Mouse (Mus musculus) lung, embryonic 16.5 days (tissue): ENCODE results near the gene Nfasc. TPM values are rescaled to one million over a fixed set of nuclear protein-coding genes. Genes with fewer than 3 reads are reported as not detected.

ENCODE experiments used
- ATAC-seq: fragments of 200-750 bp; cut with Nextera tagmentation; 2 replicates; pipeline ENCODE4 v1.8.0; 2017; ENCODE audit warnings: low read depth, mild to moderate bottlenecking, moderate library complexity
- H3K27ac ChIP-seq: fragments of 300-500 bp; sonication (generic); 2 replicates; pipeline ENCODE4 v1.5.1; 2014; ENCODE audit warnings: mild to moderate bottlenecking, control low read depth, low read length
- H3K27me3 ChIP-seq: fragments of 300-500 bp; sonication (generic); 2 replicates; pipeline ENCODE4 v1.6.1; 2014; ENCODE audit warnings: low read depth, low read length, mixed read lengths; ENCODE audit not compliant: control insufficient read depth, insufficient read depth
- H3K36me3 ChIP-seq: fragments of 300-500 bp; sonication (generic); 2 replicates; pipeline ENCODE4 v1.6.1; 2014; ENCODE audit warnings: low read length; ENCODE audit not compliant: control insufficient read depth, insufficient read depth
- H3K4me1 ChIP-seq: fragments of 300-500 bp; sonication (generic); replicated peaks from 2 replicates; pipeline ENCODE4 v1.6.1; 2014; ENCODE audit warnings: low read length, mixed read lengths; ENCODE audit not compliant: control insufficient read depth, insufficient read depth
- H3K4me2 ChIP-seq: fragments of 300-500 bp; sonication (generic); 2 replicates; pipeline ENCODE4 v1.6.1; 2014; ENCODE audit warnings: low read depth, low read length, control low read depth
- H3K4me3 ChIP-seq: fragments of 300-500 bp; sonication (generic); 2 replicates; pipeline ENCODE4 v1.5.1; 2014; ENCODE audit warnings: mild to moderate bottlenecking, low read length, control low read depth
- H3K9ac ChIP-seq: fragments of 300-500 bp; sonication (generic); 2 replicates; pipeline ENCODE4 v1.6.1; 2014; ENCODE audit warnings: low read length, control low read depth
- H3K9me3 ChIP-seq: fragments of 300-500 bp; sonication (generic); 2 replicates; pipeline ENCODE4 v1.6.1; 2016; ENCODE audit warnings: low read length; ENCODE audit not compliant: control insufficient read depth
- WGBS: fragments of 180-500 bp; shearing (Covaris S2); extraction: QIAGEN DNeasy Blood & Tissue Kit; methylation state at CpG from one replicate; pipeline ENCODE4 v1.1.7; 2014; 5-methylcytosine and 5-hydroxymethylcytosine counted together
- polyA plus RNA-seq: library from polyadenylated mRNA; unstranded; fragments of >200 nt; fragmentation: Nextera tagmentation; extraction: Ambion mirVana; gene quantifications from 2 replicates; pipeline ENCODE4 v1.2.1, GENCODE M21; 2015

Gene Nfasc
- polyA plus RNA-seq, 1 experiment from 2014 or later: 0.18 TPM

GRCm38 (mm10) chr1:132516776-132517175 lies 224.8 kb downstream of the Nfasc start:
- Histone ChIP-seq H3K36me3 (no peaks in the 10 kb centered on the region), H3K9ac (no peak overlapping the region), H3K4me3 (no peak overlapping the region), H3K4me2 (no peak overlapping the region), H3K27me3 (no peaks in the 10 kb centered on the region; the same call in 1 of the 2 replicates), H3K4me1 (peaks cover 2% of the 10 kb centered on the region; the same call in 1 of the 2 replicates), H3K9me3 (no peaks in the 10 kb centered on the region), H3K27ac (no peak overlapping the region)
- no peak for ATAC-seq
- 87% methylated on average over 11 of the region's 11 CpGs for whole genome bisulfite sequencing

GRCm38 (mm10) chr1:132515339-132515738 lies 226.3 kb downstream of the Nfasc start:
- no peaks in the 10 kb centered on the region for H3K9me3 ChIP-seq
- peaks cover 8% of the 10 kb centered on the region; the same call in 1 of the 2 replicates for H3K4me1 ChIP-seq
- no peak overlapping the region for H3K9ac ChIP-seq
- no peak overlapping the region for H3K27ac ChIP-seq
- ATAC-seq: no peak
- H3K4me3 ChIP-seq: no peak overlapping the region
- no peak overlapping the region for H3K4me2 ChIP-seq
- H3K36me3 ChIP-seq: no peaks in the 10 kb centered on the region
- H3K27me3 ChIP-seq: no peaks in the 10 kb centered on the region; the same call in 1 of the 2 replicates
- 86% methylated on average over 12 of the region's 12 CpGs for WGBS

Other genes starting within 250 kb of the Nfasc start
- 2.1 and 2.2 TPM in 2 replicates for gene Tmem81, start 235.6 kb downstream of the Nfasc start, polyA plus RNA-seq
- 0.09 TPM in 2 replicates for gene Cntn2, start 198.5 kb downstream of the Nfasc start, polyA plus RNA-seq
- 2.7 and 3.3 TPM in 2 replicates for gene Lrrn2, start 138.5 kb upstream of the Nfasc start, polyA plus RNA-seq